8 mouse cellular contexts compared by ENCODE assay signal in the genomic region with DNA sequence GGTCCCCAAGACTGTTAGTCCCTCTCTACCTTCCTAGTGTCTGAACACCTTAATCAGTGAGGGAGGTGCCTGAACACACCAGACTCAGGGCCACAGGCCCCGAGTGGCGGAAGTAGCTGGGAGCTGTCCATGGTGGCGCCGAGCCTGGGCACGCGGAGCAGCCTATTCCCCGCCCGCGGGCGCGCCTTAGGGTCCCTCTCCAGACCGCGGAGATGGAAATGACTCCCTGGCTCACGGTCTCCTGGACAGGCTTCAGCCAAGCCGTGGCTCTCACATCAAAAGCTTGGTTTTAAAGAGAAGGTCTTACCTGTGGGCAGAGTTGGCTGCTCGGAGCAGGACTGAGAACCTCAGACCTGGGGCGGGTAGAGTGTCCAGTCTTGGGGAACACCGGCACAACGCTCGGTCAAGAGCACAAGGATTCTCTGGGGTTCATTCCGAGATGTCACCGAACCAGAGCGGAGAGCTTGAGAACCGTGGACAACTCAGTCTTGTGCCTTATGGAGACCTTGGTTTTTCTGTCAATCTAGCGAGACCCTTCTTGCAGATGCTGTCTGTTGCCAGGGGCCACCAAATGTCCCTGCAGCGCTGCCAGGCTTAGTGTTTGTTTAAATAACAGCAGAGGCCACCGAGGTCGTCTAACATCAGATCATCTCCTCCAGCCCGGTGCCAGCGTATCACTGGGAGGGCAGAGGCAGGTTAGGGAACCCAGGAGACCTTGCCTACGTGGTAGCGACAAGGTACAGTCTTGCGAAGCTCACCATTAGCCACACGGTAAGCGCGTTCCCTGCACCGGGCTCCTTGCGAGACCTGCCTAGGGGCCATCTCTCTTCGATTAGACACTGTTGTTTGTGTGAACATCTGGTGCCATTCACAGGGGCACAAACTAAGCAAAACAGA. TPM values are rescaled to one million over a fixed set of nuclear protein-coding genes. Genes with fewer than 3 reads are reported as not detected.
DNase-seq lines count a peak whose midpoint lies in the region; ATAC-seq and TF ChIP-seq lines count a peak whose summit lies in the region.
"Had no signal": no experiment of that assay in that cellular context is flagged by ENCODE, and none has a peak within 500 bp of the region (broad histone marks: within the 10 kb centered on the region; RNA-seq: fewer than 3 reads in every experiment).

No protein-coding gene starts in this region.

- no peak for ATAC-seq in forebrain, embryonic 12.5 days (ENCODE audit: low FRiP score)
- ATAC-seq in hindbrain, embryonic 13.5 days (ENCODE audit: low FRiP score), result peak; percentile 38
- ATAC-seq in limb, embryonic 11.5 days (ENCODE audit: insufficient number of reproducible peaks, low FRiP score, low TSS enrichment, low read depth), result no peak
- ATAC-seq in midbrain, postnatal 0 days (ENCODE audit: low FRiP score), result no peak; the same call in 1 of the 2 replicates
- ATAC-seq in stomach, postnatal 0 days (ENCODE audit: low FRiP score, low TSS enrichment), result peak; percentile 71

- peaks cover 46% of the 10 kb centered on the region for H3K27me3 ChIP-seq in forebrain, embryonic 12.5 days
- H3K27me3 ChIP-seq in hindbrain, embryonic 13.5 days, result peaks cover 55% of the 10 kb centered on the region
- peaks cover 20% of the 10 kb centered on the region for H3K27me3 ChIP-seq in limb, embryonic 11.5 days (ENCODE audit: control insufficient read depth, insufficient read depth, low read length)
- H3K27me3 ChIP-seq in midbrain, postnatal 0 days (ENCODE audit: insufficient read depth, low read length), result peaks cover 9% of the 10 kb centered on the region
- peaks cover 6% of the 10 kb centered on the region for H3K27me3 ChIP-seq in stomach, postnatal 0 days (ENCODE audit: control insufficient read depth, insufficient read depth, low read length)

- no peaks in the 10 kb centered on the region for H3K9me3 ChIP-seq in forebrain, embryonic 12.5 days
- no peaks in the 10 kb centered on the region for H3K9me3 ChIP-seq in hindbrain, embryonic 13.5 days
- H3K9me3 ChIP-seq in limb, embryonic 11.5 days (ENCODE audit: control insufficient read depth, low read length), result no peaks in the 10 kb centered on the region
- no peaks in the 10 kb centered on the region for H3K9me3 ChIP-seq in midbrain, postnatal 0 days (ENCODE audit: low read length)
- H3K9me3 ChIP-seq in stomach, postnatal 0 days (ENCODE audit: control insufficient read depth, low read length), result no peaks in the 10 kb centered on the region

- peak overlapping the region; percentile 49 for H3K4me3 ChIP-seq in forebrain, embryonic 12.5 days (replicated peaks)
- peak overlapping the region; percentile 53 for H3K4me3 ChIP-seq in hindbrain, embryonic 13.5 days
- no peak overlapping the region for H3K4me3 ChIP-seq in limb, embryonic 11.5 days (ENCODE audit: low read depth, low read length)
- H3K4me3 ChIP-seq in midbrain, postnatal 0 days (ENCODE audit: low read depth, low read length), result peak overlapping the region; percentile 50
- peak overlapping the region; percentile 42 for H3K4me3 ChIP-seq in stomach, postnatal 0 days (ENCODE audit: low read depth, low read length)
- H3K4me3 ChIP-seq: erythroblast, embryonic 14.5 days had no signal

- peak; percentile 24 for DNase-seq in WW6 (ENCODE audit: low read depth, low spot score)
- peak; percentile 4 for DNase-seq in c-Kit-positive CD71-positive TER-119-positive erythroid progenitor cells, embryonic 14.5 days (ENCODE audit: low spot score)
- peak; percentile 90 for DNase-seq in limb, embryonic 11.5 days (ENCODE audit: low spot score)
- peak; percentile 14 for DNase-seq in midbrain, postnatal 0 days (ENCODE audit: low spot score)
- peak; percentile 83 for DNase-seq in stomach, postnatal 0 days (ENCODE audit: low spot score)

- peak overlapping the region; percentile 85 for H3K4me2 ChIP-seq in forebrain, embryonic 12.5 days
- peak overlapping the region; percentile 86 for H3K4me2 ChIP-seq in hindbrain, embryonic 13.5 days
- H3K4me2 ChIP-seq in limb, embryonic 11.5 days (ENCODE audit: low read depth, severe bottlenecking), result no peak overlapping the region
- peak overlapping the region; percentile 92 for H3K4me2 ChIP-seq in midbrain, postnatal 0 days (ENCODE audit: low read depth, low read length, poor library complexity, severe bottlenecking)
- H3K4me2 ChIP-seq in stomach, postnatal 0 days (replicated peaks; ENCODE audit: low read depth), result peak overlapping the region; percentile 69

- H3K9ac ChIP-seq in forebrain, embryonic 12.5 days, result no peak overlapping the region; the same call in 1 of the 2 replicates
- peak overlapping the region; percentile 70 for H3K9ac ChIP-seq in hindbrain, embryonic 13.5 days
- no peak overlapping the region for H3K9ac ChIP-seq in limb, embryonic 11.5 days (ENCODE audit: low read length)
- 0 out of 2 replicates have a peak overlapping the region, but pooled peaks have one; percentile 24 for H3K9ac ChIP-seq in midbrain, postnatal 0 days (replicated peaks; ENCODE audit: low read length, poor library complexity, severe bottlenecking)
- H3K9ac ChIP-seq in stomach, postnatal 0 days (ENCODE audit: low read length), result no peak overlapping the region

- no peak for TF ChIP-seq CTCF in midbrain, postnatal 0 days (IDR thresholded peaks at IDR 0.05)
- no peak for TF ChIP-seq CTCF in stomach, postnatal 0 days (IDR thresholded peaks at IDR 0.05; ENCODE audit: low read depth)

- no peaks in the 10 kb centered on the region for H3K36me3 ChIP-seq in forebrain, embryonic 12.5 days (replicated peaks)
- no peaks in the 10 kb centered on the region for H3K36me3 ChIP-seq in hindbrain, embryonic 13.5 days
- no peaks in the 10 kb centered on the region for H3K36me3 ChIP-seq in limb, embryonic 11.5 days (ENCODE audit: control insufficient read depth, insufficient read depth, low read length)
- H3K36me3 ChIP-seq in midbrain, postnatal 0 days (ENCODE audit: insufficient read depth, low read length), result no peaks in the 10 kb centered on the region
- H3K36me3 ChIP-seq in stomach, postnatal 0 days (ENCODE audit: control insufficient read depth, insufficient read depth, low read length), result no peaks in the 10 kb centered on the region

- 5% methylated on average over 39 of the region's 39 CpGs for WGBS in forebrain, embryonic 12.5 days
- 4% methylated on average over 39 of the region's 39 CpGs for WGBS in hindbrain, embryonic 13.5 days
- 3% methylated on average over 39 of the region's 39 CpGs for WGBS in limb, embryonic 11.5 days
- 3% methylated on average over 39 of the region's 39 CpGs for WGBS in midbrain, postnatal 0 days
- WGBS in stomach, postnatal 0 days, result 4% methylated on average over 39 of the region's 39 CpGs

- no peak for TF ChIP-seq EP300 in stomach, postnatal 0 days (optimal IDR thresholded peaks at IDR 0.05)

- H3K27ac ChIP-seq in forebrain, embryonic 12.5 days, result no peak overlapping the region
- no peak overlapping the region for H3K27ac ChIP-seq in hindbrain, embryonic 13.5 days
- no peak overlapping the region for H3K27ac ChIP-seq in limb, embryonic 11.5 days (replicated peaks; ENCODE audit: low read depth, low read length)
- no peak overlapping the region for H3K27ac ChIP-seq in midbrain, postnatal 0 days (ENCODE audit: low read depth, low read length)
- no peak overlapping the region for H3K27ac ChIP-seq in stomach, postnatal 0 days (replicated peaks)

- peaks cover 14% of the 10 kb centered on the region for H3K4me1 ChIP-seq in forebrain, embryonic 12.5 days
- H3K4me1 ChIP-seq in hindbrain, embryonic 13.5 days (replicated peaks), result peaks cover 17% of the 10 kb centered on the region
- 0 out of 2 replicates have a peak, but pooled peaks cover 3% of the 10 kb centered on the region for H3K4me1 ChIP-seq in limb, embryonic 11.5 days (ENCODE audit: control insufficient read depth, insufficient read depth, low read length)
- no peaks in the 10 kb centered on the region; the same call in 1 of the 2 replicates for H3K4me1 ChIP-seq in midbrain, postnatal 0 days (ENCODE audit: insufficient read depth, low read length)
- H3K4me1 ChIP-seq in stomach, postnatal 0 days (replicated peaks; ENCODE audit: control insufficient read depth, insufficient read depth), result no peaks in the 10 kb centered on the region

RNA-seq across cellular contexts. Expression of gene Cemip, which starts 1.0 kb away (rescaled TPM):
- polyA plus RNA-seq in forebrain, embryonic 12.5 days (2016; fragmentation: Nextera tagmentation; extraction: Ambion mirVana), result 0.63 and 0.69 TPM in 2 replicates
- polyA plus RNA-seq in hindbrain, embryonic 13.5 days (2015; fragmentation: Nextera tagmentation; extraction: Ambion mirVana), result 0.41 and 0.49 TPM in 2 replicates
- not detected in 2 replicates for polyA plus RNA-seq in limb, embryonic 11.5 days (2014; fragmentation: Nextera tagmentation; extraction: Ambion mirVana)
- 6.6 and 8.2 TPM in 2 replicates for total RNA-seq in midbrain, postnatal 0 days (2014; rRNA removed)
- polyA plus RNA-seq in midbrain, postnatal 0 days (2015; fragmentation: Nextera tagmentation; extraction: Ambion mirVana), result 0.49 and 0.60 TPM in 2 replicates
- 0.40 and 0.45 TPM in 2 replicates for polyA plus RNA-seq in stomach, postnatal 0 days (2015; fragmentation: Nextera tagmentation; extraction: Ambion mirVana)

Comparison
In these comparisons a context has a peak if more than half of its experiments do, and no peak if none do; other contexts are left out.
1. DNase-seq: peak in every context shown above with its lines; median percentile 90 in limb, embryonic 11.5 days; 83 in stomach, postnatal 0 days; 24 in WW6; 14 in midbrain, postnatal 0 days; 4 in c-Kit-positive CD71-positive TER-119-positive erythroid progenitor cells, embryonic 14.5 days.
2. ATAC-seq: peak in hindbrain, embryonic 13.5 days (single experiment) and stomach, postnatal 0 days (single experiment); none in forebrain, embryonic 12.5 days (single experiment), limb, embryonic 11.5 days (single experiment) and midbrain, postnatal 0 days (single experiment).
3. H3K9ac ChIP-seq: peak in hindbrain, embryonic 13.5 days (single experiment) and midbrain, postnatal 0 days (single experiment); none in forebrain, embryonic 12.5 days (single experiment), limb, embryonic 11.5 days (single experiment) and stomach, postnatal 0 days (single experiment).